Mouse (Mus musculus) embryonic fibroblast, embryonic 13.5 days (primary cell): ENCODE results near the gene Polr2l.
A peak's percentile ranks its signal among the peaks of the same experiment; 100 is the strongest.

ENCODE experiments used
- CTCF ChIP-seq: IDR thresholded peaks from 2 replicates; pipeline ENCODE4 v1.5.1; 2011; ENCODE audit warnings: mild to moderate bottlenecking, control low read depth, low read length, moderate library complexity, borderline replicate concordance; ENCODE audit not compliant: insufficient read depth
- POLR2A ChIP-seq: IDR thresholded peaks from 2 replicates; pipeline ENCODE4 v1.6.1; 2011; ENCODE audit warnings: low read depth, mild to moderate bottlenecking, control low read depth, low read length, moderate library complexity

DNA sequence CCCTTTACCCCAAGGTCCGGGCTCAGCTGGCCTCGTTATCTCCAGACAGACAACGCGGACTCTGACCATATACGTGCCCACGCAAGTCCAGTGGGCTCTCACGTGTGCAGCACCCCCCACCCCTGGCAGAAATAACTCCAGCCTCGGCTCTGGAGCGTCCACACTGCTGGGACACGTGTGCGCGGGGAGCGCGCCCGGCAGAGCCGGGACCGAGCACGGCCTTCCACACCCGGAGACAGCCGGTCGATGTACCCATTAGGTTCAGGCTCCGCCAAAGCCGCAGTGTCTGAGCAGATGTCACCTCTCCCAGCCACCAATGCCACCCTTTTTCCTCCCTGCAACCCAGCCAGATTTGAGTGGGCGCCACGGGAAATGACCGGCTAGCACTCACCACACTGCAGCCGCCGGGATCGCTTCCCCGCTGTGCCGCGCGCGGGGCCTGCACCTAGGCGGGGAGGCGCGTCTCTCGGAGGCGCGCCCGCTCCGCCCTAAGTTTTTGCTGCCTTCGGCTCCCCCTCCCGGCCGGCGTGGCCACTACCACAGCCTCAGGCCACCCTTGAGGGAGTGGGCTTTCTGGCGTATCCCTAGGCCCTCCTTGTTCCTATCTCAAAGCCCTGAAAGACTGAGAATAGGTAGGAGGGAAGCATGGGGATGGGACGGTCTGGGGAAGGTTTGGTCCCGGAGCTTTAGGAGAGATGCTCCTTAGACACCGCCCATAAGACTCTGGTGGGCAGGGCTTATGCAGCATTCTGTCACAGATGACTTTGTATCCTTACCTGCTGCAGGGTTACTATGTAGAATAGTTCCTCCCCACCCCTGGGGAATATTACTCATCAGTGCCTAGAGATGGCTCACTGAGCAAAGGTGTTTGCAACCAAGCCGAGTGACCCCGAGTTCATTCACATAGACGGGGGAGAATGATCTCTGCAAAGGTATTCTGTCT lies 37.5 kb downstream of the Polr2l start, which contains the start of gene Slc25a22:
- TF ChIP-seq CTCF (0 out of 2 replicates have a peak, but pooled peaks have one; percentile 26), POLR2A (peak; percentile 83)
